Mouse (Mus musculus) B cell, adult (primary cell): ENCODE results near the gene Gm13306. TPM values are rescaled to one million over a fixed set of nuclear protein-coding genes. Genes with fewer than 3 reads are reported as not detected.

Experiments used
- total RNA-seq: library from RNA; stranded (reverse); gene quantifications from 4 replicates; pipeline ENCODE4 v1.2.4, GENCODE M21; 2023; ENCODE audit not compliant: inconsistent age

The Gm13306 gene
- total RNA-seq: not detected in 4 replicates

DNA sequence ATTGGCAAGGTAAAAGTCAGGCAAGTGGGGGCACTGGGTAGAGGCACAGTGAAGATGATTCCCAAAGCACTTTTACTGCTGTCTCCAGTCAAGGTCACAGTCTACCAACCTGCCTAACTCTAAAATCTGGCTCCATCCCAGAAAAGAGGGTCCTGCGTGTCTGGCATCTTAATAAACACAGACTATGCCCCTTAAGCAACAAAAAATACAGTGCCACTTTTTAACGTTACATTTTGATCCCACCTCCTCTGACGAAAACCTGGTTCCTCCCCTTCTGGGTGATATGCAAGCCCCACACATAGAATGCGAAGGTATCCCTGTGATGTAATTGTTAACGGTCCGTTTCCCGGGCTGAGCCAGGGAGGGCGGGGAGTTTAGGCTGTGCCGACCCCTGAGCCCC lies at the start of gene Gm13306:
Gm13306 (plus strand) TSS at position 301 of the 400 bp plus-strand sequence.

DNA sequence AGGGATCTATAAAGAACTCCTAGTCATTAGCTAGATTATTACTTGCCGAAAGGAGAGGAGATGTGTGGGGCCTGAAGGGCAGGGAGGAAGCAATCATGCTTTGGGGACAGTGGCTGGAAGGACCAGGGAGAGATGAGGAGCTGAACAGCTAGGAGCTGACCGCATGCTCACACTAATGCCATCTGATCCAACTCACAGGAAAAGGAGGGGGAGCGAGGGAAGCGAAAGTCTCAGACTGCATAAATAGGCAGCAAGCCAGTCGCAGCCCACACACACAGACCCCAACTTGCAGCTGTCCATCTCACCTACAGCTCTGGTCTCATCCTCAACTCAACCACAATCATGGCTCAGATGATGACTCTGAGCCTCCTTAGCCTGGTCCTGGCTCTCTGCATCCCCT lies 38.7 kb upstream of the Gm13306 start, which contains the start of gene Gm13304:
Gm13304 (plus strand) TSS at position 301 of the 400 bp plus-strand sequence.

DNA sequence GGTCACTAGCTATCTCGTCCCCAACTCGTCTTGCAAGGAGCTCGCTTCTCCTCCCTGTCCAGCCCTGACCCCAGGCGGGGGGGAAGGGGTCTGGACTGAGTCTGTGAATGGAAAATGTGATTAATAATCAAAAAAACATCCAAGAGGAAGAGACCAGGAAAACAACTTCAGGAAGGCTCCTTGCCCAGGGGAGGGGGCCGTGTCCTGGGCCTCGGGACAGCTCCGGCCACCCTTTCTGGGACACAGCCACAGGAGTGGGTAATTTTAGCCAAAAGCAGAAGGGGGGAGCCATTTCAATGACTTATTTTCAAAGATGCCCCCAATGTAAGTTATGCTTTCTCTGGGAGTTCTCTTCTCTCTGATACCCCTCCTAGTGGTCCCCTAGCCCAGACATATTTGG lies 15.3 kb downstream of the Gm13306 start, which contains the start of gene Gm13305:
Gm13305 (minus strand) TSS at position 101 of the 400 bp plus-strand sequence.

Other genes starting within 250 kb of the Gm13306 start
- gene Gm21541, start 249.8 kb upstream of the Gm13306 start, total RNA-seq: not detected in 4 replicates
- 1.4 to 8.2 TPM (median 1.9 TPM) in 4 replicates for gene Gm20878, start 211.9 kb upstream of the Gm13306 start, total RNA-seq
- gene Fam205a4, start 187.4 kb upstream of the Gm13306 start, total RNA-seq: not detected in 4 replicates
- not detected in 4 replicates for gene Gm21093, start 118.7 kb upstream of the Gm13306 start, total RNA-seq
- gene Gm3893, start 62.2 kb upstream of the Gm13306 start, total RNA-seq: not detected in 4 replicates
- not detected in 4 replicates for gene Gm13304, start 38.6 kb upstream of the Gm13306 start, total RNA-seq
- not detected in 4 replicates for gene Gm13305, start 15.2 kb downstream of the Gm13306 start, total RNA-seq
- gene Gm10600, start 87.2 kb downstream of the Gm13306 start, total RNA-seq: not detected in 4 replicates
- not detected in 4 replicates for gene Ccl21b, start 102.3 kb downstream of the Gm13306 start, total RNA-seq
- gene Gm21953, start 140.8 kb downstream of the Gm13306 start, total RNA-seq: not detected in 4 replicates
- not detected in 4 replicates for gene Fam205a3, start 164.9 kb downstream of the Gm13306 start, total RNA-seq